Mouse (Mus musculus): ENCODE measurements around the gene Hnrnpdl. TPM values are rescaled to one million over a fixed set of nuclear protein-coding genes. Genes with fewer than 3 reads are reported as not detected.

Gene Hnrnpdl
- polyA plus RNA-seq (2014; fragmentation: Nextera tagmentation; extraction: Ambion mirVana) = 95.1 and 97.3 TPM in 2 replicates

- ATAC-seq (ENCODE audit: insufficient number of reproducible peaks, insufficient read depth, low FRiP score, low read depth) = peak; percentile 81
- peaks cover 2 to 43% of the 10 kb centered on the region in 2 experiments; a peak in 3 of 4 replicates for H3K4me1 ChIP-seq (ENCODE audit: control insufficient read depth in 2 of 2, insufficient read depth in 2 of 2, low read length in 2 of 2)
- H3K36me3 ChIP-seq (ENCODE audit: control insufficient read depth, insufficient read depth, low read length) = peaks cover 32% of the 10 kb centered on the region
- peak within 1 kb of the TSS; percentile 79 for H3K4me2 ChIP-seq (ENCODE audit: low read length)
- peak within 1 kb of the TSS; percentile 86 to 95 for H3K4me3 ChIP-seq (ENCODE audit: control insufficient read depth in 1 of 2, insufficient read depth in 1 of 2, low read depth in 1 of 2, low read length in 2 of 2)
- WGBS = under 1% methylated on average over 57 of the region's 57 CpGs
- H3K27me3 ChIP-seq (ENCODE audit: control insufficient read depth, insufficient read depth, low read length) = no peaks in the 10 kb centered on the region
- H3K9ac ChIP-seq (ENCODE audit: low read length) = peak within 1 kb of the TSS; percentile 99
- no peaks in the 10 kb centered on the region for H3K9me3 ChIP-seq (ENCODE audit: control insufficient read depth, low read length)
- peak within 1 kb of the TSS; percentile 97 to 98 for H3K27ac ChIP-seq (replicated peaks in 1 of 2; ENCODE audit: control insufficient read depth in 1 of 2, insufficient read depth in 1 of 2, low read depth in 2 of 2, low read length in 2 of 2)
Observed at GRCm38 (mm10) chr5:100039602-100040142, at the start of gene Hnrnpdl, which contains the start of gene Enoph1. TSS of gene Hnrnpdl (minus strand) at chr5:100039664. TSS of gene Enoph1 (plus strand) at chr5:100039985.

- no peak overlapping the region for H3K27ac ChIP-seq (replicated peaks in 1 of 2; ENCODE audit: control insufficient read depth in 1 of 2, insufficient read depth in 1 of 2, low read depth in 2 of 2, low read length in 2 of 2)
- 63% methylated on average over 8 of the region's 8 CpGs for WGBS
- H3K27me3 ChIP-seq (ENCODE audit: control insufficient read depth, insufficient read depth, low read length) = no peaks in the 10 kb centered on the region
- no peak overlapping the region for H3K4me3 ChIP-seq (ENCODE audit: control insufficient read depth in 1 of 2, insufficient read depth in 1 of 2, low read depth in 1 of 2, low read length in 2 of 2)
- no peak for ATAC-seq (ENCODE audit: insufficient number of reproducible peaks, insufficient read depth, low FRiP score, low read depth)
- H3K9ac ChIP-seq (ENCODE audit: low read length) = no peak overlapping the region
- no peak overlapping the region for H3K4me2 ChIP-seq (ENCODE audit: low read length)
- H3K36me3 ChIP-seq (ENCODE audit: control insufficient read depth, insufficient read depth, low read length) = no peaks in the 10 kb centered on the region
- H3K9me3 ChIP-seq (ENCODE audit: control insufficient read depth, low read length) = no peaks in the 10 kb centered on the region
- peaks cover 0 to 2% of the 10 kb centered on the region in 2 experiments; a peak in 3 of 4 replicates for H3K4me1 ChIP-seq (ENCODE audit: control insufficient read depth in 2 of 2, insufficient read depth in 2 of 2, low read length in 2 of 2)
Observed at GRCm38 (mm10) chr5:100085097-100085496, 45.6 kb upstream of the Hnrnpdl start.

- no peak overlapping the region for H3K27ac ChIP-seq (replicated peaks in 1 of 2; ENCODE audit: control insufficient read depth in 1 of 2, insufficient read depth in 1 of 2, low read depth in 2 of 2, low read length in 2 of 2)
- no peak overlapping the region for H3K9ac ChIP-seq (ENCODE audit: low read length)
- no peak overlapping the region for H3K4me2 ChIP-seq (ENCODE audit: low read length)
- H3K9me3 ChIP-seq (ENCODE audit: control insufficient read depth, low read length) = no peaks in the 10 kb centered on the region
- H3K36me3 ChIP-seq (ENCODE audit: control insufficient read depth, insufficient read depth, low read length) = no peaks in the 10 kb centered on the region
- no peak overlapping the region for H3K4me3 ChIP-seq (ENCODE audit: control insufficient read depth in 1 of 2, insufficient read depth in 1 of 2, low read depth in 1 of 2, low read length in 2 of 2)
- no peak for ATAC-seq (ENCODE audit: insufficient number of reproducible peaks, insufficient read depth, low FRiP score, low read depth)
- 68% methylated on average over 12 of the region's 12 CpGs for WGBS
- H3K4me1 ChIP-seq (ENCODE audit: control insufficient read depth in 2 of 2, insufficient read depth in 2 of 2, low read length in 2 of 2) = peaks cover 0 to 8% of the 10 kb centered on the region in 2 experiments; a peak in 3 of 4 replicates
- no peaks in the 10 kb centered on the region for H3K27me3 ChIP-seq (ENCODE audit: control insufficient read depth, insufficient read depth, low read length)
Observed at GRCm38 (mm10) chr5:100083953-100084562, 44.6 kb upstream of the Hnrnpdl start.

GRCm38 (mm10) chr5:100082006-100082405 is 42.5 kb upstream of the Hnrnpdl start:
- H3K9ac ChIP-seq (ENCODE audit: low read length) = no peak overlapping the region
- no peak overlapping the region for H3K4me2 ChIP-seq (ENCODE audit: low read length)
- whole genome bisulfite sequencing = 78% methylated on average over 4 of the region's 4 CpGs
- H3K9me3 ChIP-seq (ENCODE audit: control insufficient read depth, low read length) = no peaks in the 10 kb centered on the region
- no peak for ATAC-seq (ENCODE audit: insufficient number of reproducible peaks, insufficient read depth, low FRiP score, low read depth)
- no peaks in the 10 kb centered on the region for H3K36me3 ChIP-seq (ENCODE audit: control insufficient read depth, insufficient read depth, low read length)
- H3K27ac ChIP-seq (replicated peaks in 1 of 2; ENCODE audit: control insufficient read depth in 1 of 2, insufficient read depth in 1 of 2, low read depth in 2 of 2, low read length in 2 of 2) = no peak overlapping the region
- H3K4me3 ChIP-seq (ENCODE audit: control insufficient read depth in 1 of 2, insufficient read depth in 1 of 2, low read depth in 1 of 2, low read length in 2 of 2) = no peak overlapping the region
- no peaks in the 10 kb centered on the region for H3K27me3 ChIP-seq (ENCODE audit: control insufficient read depth, insufficient read depth, low read length)
- peaks cover 0 to 10% of the 10 kb centered on the region in 2 experiments; a peak in 3 of 4 replicates for H3K4me1 ChIP-seq (ENCODE audit: control insufficient read depth in 2 of 2, insufficient read depth in 2 of 2, low read length in 2 of 2)

GRCm38 (mm10) chr5:100079931-100080275 is 40.4 kb upstream of the Hnrnpdl start:
- Histone ChIP-seq H3K4me3 (ENCODE audit: control insufficient read depth in 1 of 2, insufficient read depth in 1 of 2, low read depth in 1 of 2, low read length in 2 of 2) (peak overlapping the region in 1 of 2 experiments; percentile 42; a peak in 1 of 4 replicates), H3K9ac (ENCODE audit: low read length) (peak overlapping the region; percentile 58; the same call in 1 of the 2 replicates), H3K4me1 (ENCODE audit: control insufficient read depth in 2 of 2, insufficient read depth in 2 of 2, low read length in 2 of 2) (peaks cover 0 to 10% of the 10 kb centered on the region in 2 experiments; a peak in 3 of 4 replicates), H3K27me3 (ENCODE audit: control insufficient read depth, insufficient read depth, low read length) (no peaks in the 10 kb centered on the region), H3K9me3 (ENCODE audit: control insufficient read depth, low read length) (no peaks in the 10 kb centered on the region), H3K36me3 (ENCODE audit: control insufficient read depth, insufficient read depth, low read length) (no peaks in the 10 kb centered on the region), H3K4me2 (ENCODE audit: low read length) (peak overlapping the region; percentile 73), H3K27ac (replicated peaks in 1 of 2; ENCODE audit: control insufficient read depth in 1 of 2, insufficient read depth in 1 of 2, low read depth in 2 of 2, low read length in 2 of 2) (no peak overlapping the region)
- WGBS = 77% methylated on average over 8 of the region's 8 CpGs
- no peak for ATAC-seq (ENCODE audit: insufficient number of reproducible peaks, insufficient read depth, low FRiP score, low read depth)

- Histone ChIP-seq H3K27ac (replicated peaks in 1 of 2; ENCODE audit: control insufficient read depth in 1 of 2, insufficient read depth in 1 of 2, low read depth in 2 of 2, low read length in 2 of 2) (no peak overlapping the region), H3K4me1 (ENCODE audit: control insufficient read depth in 2 of 2, insufficient read depth in 2 of 2, low read length in 2 of 2) (peaks cover 0 to 10% of the 10 kb centered on the region in 2 experiments; a peak in 3 of 4 replicates), H3K9me3 (ENCODE audit: control insufficient read depth, low read length) (no peaks in the 10 kb centered on the region), H3K36me3 (ENCODE audit: control insufficient read depth, insufficient read depth, low read length) (no peaks in the 10 kb centered on the region), H3K27me3 (ENCODE audit: control insufficient read depth, insufficient read depth, low read length) (no peaks in the 10 kb centered on the region), H3K4me2 (ENCODE audit: low read length) (peak overlapping the region; percentile 73), H3K4me3 (ENCODE audit: control insufficient read depth in 1 of 2, insufficient read depth in 1 of 2, low read depth in 1 of 2, low read length in 2 of 2) (peak overlapping the region; percentile 42 to 58), H3K9ac (ENCODE audit: low read length) (peak overlapping the region; percentile 58)
- 17% methylated on average over 36 of the region's 36 CpGs for WGBS
- no peak; the same call in 1 of the 2 replicates for ATAC-seq (ENCODE audit: insufficient number of reproducible peaks, insufficient read depth, low FRiP score, low read depth)
Observed at GRCm38 (mm10) chr5:100079040-100079930, 39.8 kb upstream of the Hnrnpdl start.

- no peak for ATAC-seq (ENCODE audit: insufficient number of reproducible peaks, insufficient read depth, low FRiP score, low read depth)
- Histone ChIP-seq H3K4me2 (ENCODE audit: low read length) (no peak overlapping the region), H3K4me1 (ENCODE audit: control insufficient read depth in 2 of 2, insufficient read depth in 2 of 2, low read length in 2 of 2) (peaks cover 0 to 6% of the 10 kb centered on the region in 2 experiments; a peak in 1 of 4 replicates), H3K36me3 (ENCODE audit: control insufficient read depth, insufficient read depth, low read length) (peaks cover 20% of the 10 kb centered on the region), H3K27me3 (ENCODE audit: control insufficient read depth, insufficient read depth, low read length) (no peaks in the 10 kb centered on the region), H3K9ac (ENCODE audit: low read length) (no peak overlapping the region), H3K27ac (replicated peaks in 1 of 2; ENCODE audit: control insufficient read depth in 1 of 2, insufficient read depth in 1 of 2, low read depth in 2 of 2, low read length in 2 of 2) (no peak overlapping the region), H3K4me3 (ENCODE audit: control insufficient read depth in 1 of 2, insufficient read depth in 1 of 2, low read depth in 1 of 2, low read length in 2 of 2) (no peak overlapping the region), H3K9me3 (ENCODE audit: control insufficient read depth, low read length) (no peaks in the 10 kb centered on the region)
- WGBS = 63% methylated on average over 4 of the region's 4 CpGs
Observed at GRCm38 (mm10) chr5:100074571-100074970, 35.1 kb upstream of the Hnrnpdl start.

Data from heart, embryonic 14.5 days (tissue).